Mouse (Mus musculus): Measurements from ENCODE around the gene Fgf22. TPM values are rescaled to one million over a fixed set of nuclear protein-coding genes. Genes with fewer than 3 reads are reported as not detected.

Gene Fgf22
- polyA plus RNA-seq, 1 experiment from 2014 or later, result 0.24 TPM

- no peak for ATAC-seq (ENCODE audit: insufficient number of reproducible peaks, insufficient read depth, low FRiP score, low TSS enrichment, low read depth)
- peaks cover 46% of the 10 kb centered on the region for H3K4me1 ChIP-seq (replicated peaks)
- no peaks in the 10 kb centered on the region for H3K9me3 ChIP-seq
- peaks cover 45% of the 10 kb centered on the region for H3K36me3 ChIP-seq
- H3K4me2 ChIP-seq, result no peak overlapping the region
- H3K9ac ChIP-seq (replicated peaks), result no peak overlapping the region
- no peaks in the 10 kb centered on the region for H3K27me3 ChIP-seq
- H3K4me3 ChIP-seq (replicated peaks), result no peak overlapping the region
- 91% methylated on average over 9 of the region's 9 CpGs for WGBS
- 0 out of 2 replicates have a peak overlapping the region, but pooled peaks have one; percentile 23 for H3K27ac ChIP-seq
Measured at GRCm38 (mm10) chr10:79806331-79806730, 51.5 kb downstream of the Fgf22 start.

GRCm38 (mm10) chr10:79806972-79807371 is 52.1 kb downstream of the Fgf22 start:
- Histone ChIP-seq H3K9ac (replicated peaks) (no peak overlapping the region), H3K4me2 (no peak overlapping the region), H3K27me3 (no peaks in the 10 kb centered on the region), H3K27ac (0 out of 2 replicates have a peak overlapping the region, but pooled peaks have one; percentile 9), H3K4me3 (replicated peaks) (no peak overlapping the region), H3K4me1 (replicated peaks) (peaks cover 42% of the 10 kb centered on the region), H3K36me3 (peaks cover 51% of the 10 kb centered on the region), H3K9me3 (no peaks in the 10 kb centered on the region)
- ATAC-seq (ENCODE audit: insufficient number of reproducible peaks, insufficient read depth, low FRiP score, low TSS enrichment, low read depth), result no peak
- WGBS, result 80% methylated on average over 10 of the region's 10 CpGs

DNA sequence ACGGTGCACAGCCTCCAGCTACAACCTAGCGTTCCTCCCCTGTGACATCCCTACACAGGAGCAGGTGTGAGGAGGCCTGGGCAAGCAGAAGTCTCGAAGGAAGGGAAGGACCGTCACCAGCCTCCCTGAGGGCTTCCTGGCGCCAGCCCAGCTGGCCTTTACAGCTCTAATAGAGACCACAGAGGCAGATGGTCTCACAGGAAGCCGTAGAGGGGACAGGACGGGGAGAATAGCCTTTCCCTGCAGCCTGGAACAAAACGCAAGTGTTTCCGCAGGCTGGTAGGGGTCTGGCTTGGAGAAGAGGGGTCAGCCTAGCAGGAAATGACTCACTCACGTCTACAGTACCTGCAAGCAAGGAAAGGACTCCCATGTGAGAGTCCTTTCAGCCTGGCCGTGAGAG is 53.0 kb downstream of the Fgf22 start:
- Histone ChIP-seq H3K4me3 (replicated peaks) (no peak overlapping the region), H3K9me3 (no peaks in the 10 kb centered on the region), H3K9ac (replicated peaks) (peak overlapping the region; percentile 2; the same call in 1 of the 2 replicates), H3K27me3 (no peaks in the 10 kb centered on the region), H3K27ac (peak overlapping the region; percentile 9; the same call in 1 of the 2 replicates), H3K4me2 (no peak overlapping the region), H3K36me3 (peaks cover 56% of the 10 kb centered on the region), H3K4me1 (replicated peaks) (peaks cover 33% of the 10 kb centered on the region)
- ATAC-seq (ENCODE audit: insufficient number of reproducible peaks, insufficient read depth, low FRiP score, low TSS enrichment, low read depth), result no peak
- 54% methylated on average over 11 of the region's 11 CpGs for WGBS

Other genes starting within 250 kb of the Fgf22 start
- 20.4 and 21.2 TPM in 2 replicates for gene Plpp2, start 221.3 kb upstream of the Fgf22 start, polyA plus RNA-seq (2016; fragmentation: Nextera tagmentation; extraction: Ambion mirVana)
- 74.8 and 78.1 TPM in 2 replicates for gene Mier2, start 199.9 kb upstream of the Fgf22 start, polyA plus RNA-seq (2016; fragmentation: Nextera tagmentation; extraction: Ambion mirVana)
- gene Theg, start 167.7 kb upstream of the Fgf22 start, polyA plus RNA-seq (2016; fragmentation: Nextera tagmentation; extraction: Ambion mirVana), result not detected in 2 replicates
- gene C2cd4c, start 141.1 kb upstream of the Fgf22 start, polyA plus RNA-seq (2016; fragmentation: Nextera tagmentation; extraction: Ambion mirVana), result not detected in 2 replicates
- 12.0 and 12.2 TPM in 2 replicates for gene Shc2, start 117.2 kb upstream of the Fgf22 start, polyA plus RNA-seq (2016; fragmentation: Nextera tagmentation; extraction: Ambion mirVana)
- not detected in 2 replicates for gene Odf3l2, start 109.3 kb upstream of the Fgf22 start, polyA plus RNA-seq (2016; fragmentation: Nextera tagmentation; extraction: Ambion mirVana)
- gene Madcam1, start 90.5 kb upstream of the Fgf22 start, polyA plus RNA-seq (2016; fragmentation: Nextera tagmentation; extraction: Ambion mirVana), result 7.1 and 7.2 TPM in 2 replicates
- 57.6 and 63.1 TPM in 2 replicates for gene Tpgs1, start 85.7 kb upstream of the Fgf22 start, polyA plus RNA-seq (2016; fragmentation: Nextera tagmentation; extraction: Ambion mirVana)
- gene Cdc34, start 72.9 kb upstream of the Fgf22 start, polyA plus RNA-seq (2016; fragmentation: Nextera tagmentation; extraction: Ambion mirVana), result 139 and 149 TPM in 2 replicates
- 0.74 and 1.2 TPM in 2 replicates for gene Gzmm, start 66.1 kb upstream of the Fgf22 start, polyA plus RNA-seq (2016; fragmentation: Nextera tagmentation; extraction: Ambion mirVana)
- 676 and 680 TPM in 2 replicates for gene Bsg, start 50.6 kb upstream of the Fgf22 start, polyA plus RNA-seq (2016; fragmentation: Nextera tagmentation; extraction: Ambion mirVana)
- gene Hcn2, start 38.4 kb upstream of the Fgf22 start, polyA plus RNA-seq (2016; fragmentation: Nextera tagmentation; extraction: Ambion mirVana), result 0.15 TPM in 1 of 2 replicates, not detected in the other
- 54.0 and 54.1 TPM in 2 replicates for gene Polrmt, start 8.5 kb upstream of the Fgf22 start, polyA plus RNA-seq (2016; fragmentation: Nextera tagmentation; extraction: Ambion mirVana)
- 108 and 113 TPM in 2 replicates for gene Rnf126, start 11.9 kb downstream of the Fgf22 start, polyA plus RNA-seq (2016; fragmentation: Nextera tagmentation; extraction: Ambion mirVana)
- gene Fstl3, start 22.2 kb downstream of the Fgf22 start, polyA plus RNA-seq (2016; fragmentation: Nextera tagmentation; extraction: Ambion mirVana), result 3.0 and 4.0 TPM in 2 replicates
- not detected in 2 replicates for gene Prss57, start 35.9 kb downstream of the Fgf22 start, polyA plus RNA-seq (2016; fragmentation: Nextera tagmentation; extraction: Ambion mirVana)
- 121 TPM in 2 replicates for gene Palm, start 38.5 kb downstream of the Fgf22 start, polyA plus RNA-seq (2016; fragmentation: Nextera tagmentation; extraction: Ambion mirVana)
- 0.28 and 0.67 TPM in 2 replicates for gene Misp, start 65.9 kb downstream of the Fgf22 start, polyA plus RNA-seq (2016; fragmentation: Nextera tagmentation; extraction: Ambion mirVana)
- 373 and 403 TPM in 2 replicates for gene Ptbp1, start 99.4 kb downstream of the Fgf22 start, polyA plus RNA-seq (2016; fragmentation: Nextera tagmentation; extraction: Ambion mirVana)
- 15.1 and 15.3 TPM in 2 replicates for gene Prtn3, start 119.4 kb downstream of the Fgf22 start, polyA plus RNA-seq (2016; fragmentation: Nextera tagmentation; extraction: Ambion mirVana)
- gene Plppr3, start 119.6 kb downstream of the Fgf22 start, polyA plus RNA-seq (2016; fragmentation: Nextera tagmentation; extraction: Ambion mirVana), result 157 and 162 TPM in 2 replicates
- gene Elane, start 131.2 kb downstream of the Fgf22 start, polyA plus RNA-seq (2016; fragmentation: Nextera tagmentation; extraction: Ambion mirVana), result not detected in 2 replicates
- gene Cfd, start 135.8 kb downstream of the Fgf22 start, polyA plus RNA-seq (2016; fragmentation: Nextera tagmentation; extraction: Ambion mirVana), result not detected in 2 replicates
- gene Med16, start 153.8 kb downstream of the Fgf22 start, polyA plus RNA-seq (2016; fragmentation: Nextera tagmentation; extraction: Ambion mirVana), result 50.8 and 53.7 TPM in 2 replicates
- gene Gm26602, start 155.8 kb downstream of the Fgf22 start, polyA plus RNA-seq (2016; fragmentation: Nextera tagmentation; extraction: Ambion mirVana), result 5.5 and 21.1 TPM in 2 replicates
- gene Kiss1r, start 161.9 kb downstream of the Fgf22 start, polyA plus RNA-seq (2016; fragmentation: Nextera tagmentation; extraction: Ambion mirVana), result 1.1 and 1.2 TPM in 2 replicates
- 149 and 161 TPM in 2 replicates for gene R3hdm4, start 166.1 kb downstream of the Fgf22 start, polyA plus RNA-seq (2016; fragmentation: Nextera tagmentation; extraction: Ambion mirVana)
- gene Arid3a, start 172.0 kb downstream of the Fgf22 start, polyA plus RNA-seq (2016; fragmentation: Nextera tagmentation; extraction: Ambion mirVana), result 8.4 and 8.6 TPM in 2 replicates
- gene Wdr18, start 205.1 kb downstream of the Fgf22 start, polyA plus RNA-seq (2016; fragmentation: Nextera tagmentation; extraction: Ambion mirVana), result 120 and 122 TPM in 2 replicates
- 0.54 and 0.68 TPM in 2 replicates for gene Grin3b, start 215.6 kb downstream of the Fgf22 start, polyA plus RNA-seq (2016; fragmentation: Nextera tagmentation; extraction: Ambion mirVana)
- 20.7 and 22.5 TPM in 2 replicates for gene Tmem259, start 229.3 kb downstream of the Fgf22 start, polyA plus RNA-seq (2016; fragmentation: Nextera tagmentation; extraction: Ambion mirVana)
- 216 and 240 TPM in 2 replicates for gene Cnn2, start 233.5 kb downstream of the Fgf22 start, polyA plus RNA-seq (2016; fragmentation: Nextera tagmentation; extraction: Ambion mirVana)
- 2.1 and 2.3 TPM in 2 replicates for gene Abca7, start 241.4 kb downstream of the Fgf22 start, polyA plus RNA-seq (2016; fragmentation: Nextera tagmentation; extraction: Ambion mirVana)

Data from limb, embryonic 12.5 days (tissue).